10 mouse cellular contexts compared by ENCODE assay signal in genomic region chr13:109209413-109209812, GRCm38 (mm10).
DNase-seq lines count a peak whose midpoint lies in the region; ATAC-seq and TF ChIP-seq lines count a peak whose summit lies in the region.
"Had no signal": no experiment of that assay in that cellular context is flagged by ENCODE, and none has a peak within 500 bp of the region (broad histone marks: within the 10 kb centered on the region; RNA-seq: fewer than 3 reads in every experiment).

No protein-coding gene starts in this region.

- TF ChIP-seq CTCF in thymus, adult 2 months (IDR thresholded peaks at IDR 0.05; ENCODE audit: borderline replicate concordance, control insufficient read depth, extremely low read depth, insufficient read depth, low read length, poor library complexity), result no peak

- no peaks in the 10 kb centered on the region for H3K36me3 ChIP-seq in thymus, adult 2 months (ENCODE audit: control insufficient read depth, insufficient read depth, low read length)
- no peaks in the 10 kb centered on the region for H3K36me3 ChIP-seq in heart, embryonic 10.5 days
- no peaks in the 10 kb centered on the region for H3K36me3 ChIP-seq in hindbrain, embryonic 13.5 days
- H3K36me3 ChIP-seq: midbrain, embryonic 15.5 days had no signal

- no peak for TF ChIP-seq POLR2A in thymus, adult 2 months (IDR thresholded peaks at IDR 0.05; ENCODE audit: control insufficient read depth, extremely low read depth, insufficient read depth, low read length, poor library complexity)

- no peaks in the 10 kb centered on the region for H3K27me3 ChIP-seq in thymus, adult 2 months (ENCODE audit: control insufficient read depth, insufficient read depth, low read length)
- H3K27me3 ChIP-seq in heart, embryonic 10.5 days (ENCODE audit: insufficient read depth, poor library complexity, severe bottlenecking), result peaks cover 8% of the 10 kb centered on the region
- 0 out of 2 replicates have a peak, but pooled peaks cover 2% of the 10 kb centered on the region for H3K27me3 ChIP-seq in hindbrain, embryonic 13.5 days

- no peak overlapping the region for H3K4me3 ChIP-seq in thymus, adult 2 months (ENCODE audit: control insufficient read depth, insufficient read depth, low read length)
- no peak overlapping the region for H3K4me3 ChIP-seq in heart, embryonic 10.5 days
- H3K4me3 ChIP-seq in hindbrain, embryonic 13.5 days, result no peak overlapping the region
- H3K4me3 ChIP-seq: midbrain, embryonic 15.5 days had no signal

- no peak overlapping the region for H3K4me2 ChIP-seq in hindbrain, embryonic 13.5 days
- H3K4me2 ChIP-seq: midbrain, embryonic 15.5 days had no signal

- H3K9ac ChIP-seq in hindbrain, embryonic 13.5 days, result no peak overlapping the region
- H3K9ac ChIP-seq: midbrain, embryonic 15.5 days had no signal

- H3K27ac ChIP-seq in thymus, adult 2 months (ENCODE audit: control insufficient read depth, insufficient read depth, low read length), result no peak overlapping the region
- no peak overlapping the region for H3K27ac ChIP-seq in heart, embryonic 10.5 days
- H3K27ac ChIP-seq in hindbrain, embryonic 13.5 days, result no peak overlapping the region
- H3K27ac ChIP-seq: midbrain, embryonic 15.5 days had no signal

- WGBS in thymus, adult 2 months, result 38% methylated on average over 6 of the region's 6 CpGs
- 59% methylated on average over 6 of the region's 6 CpGs for WGBS in heart, embryonic 10.5 days
- WGBS in hindbrain, embryonic 13.5 days, result 85% methylated on average over 6 of the region's 6 CpGs

- DNase-seq in thymus, adult 2 months, result peak; percentile 51
- DNase-seq in thymus, adult 18-20 months, result no peak
- peak; percentile 52 for DNase-seq in heart, embryonic 10.5 days (ENCODE audit: low spot score)
- peak; percentile 50 for DNase-seq in lung, postnatal 25 days (ENCODE audit: low spot score)
- DNase-seq in layer of hippocampus, postnatal 14 days (ENCODE audit: low spot score in 2 of 2), result no peak
- no peak for DNase-seq in adrenal gland, adult (ENCODE audit: inconsistent age in 2 of 2, low spot score in 1 of 2)
- DNase-seq: cerebellum, adult 8-10 months; kidney, postnatal 14 days had no signal

- no peak for ATAC-seq in hindbrain, embryonic 13.5 days (ENCODE audit: low FRiP score)
- ATAC-seq: midbrain, embryonic 15.5 days had no signal

- H3K9me3 ChIP-seq in heart, embryonic 10.5 days, result no peaks in the 10 kb centered on the region
- H3K9me3 ChIP-seq in hindbrain, embryonic 13.5 days, result no peaks in the 10 kb centered on the region
- H3K9me3 ChIP-seq: midbrain, embryonic 15.5 days had no signal

- peaks cover 4% of the 10 kb centered on the region for H3K4me1 ChIP-seq in thymus, adult 2 months (replicated peaks; ENCODE audit: control insufficient read depth, insufficient read depth, low read length)
- peaks cover 7% of the 10 kb centered on the region; the same call in 1 of the 2 replicates for H3K4me1 ChIP-seq in heart, embryonic 10.5 days
- no peaks in the 10 kb centered on the region; the same call in 1 of the 2 replicates for H3K4me1 ChIP-seq in hindbrain, embryonic 13.5 days (replicated peaks)
- H3K4me1 ChIP-seq: midbrain, embryonic 15.5 days had no signal

Comparison
In these comparisons a context has a peak if more than half of its experiments do, and no peak if none do; other contexts are left out.
1. DNase-seq: peak in thymus, adult 2 months (single experiment), heart, embryonic 10.5 days (single experiment) and lung, postnatal 25 days (single experiment); none in thymus, adult 18-20 months (0 of 2), layer of hippocampus, postnatal 14 days (0 of 2) and adrenal gland, adult (0 of 2).